Mouse (Mus musculus) heart, postnatal 36 days (tissue): ENCODE measurements at regions not wholly inside any gene's neighbourhood (a gene's known extent, or its start where the extent isn't known, plus 50 kb on each side); places are given as distances from the start of the nearest gene placed in this dataset.
A peak's percentile ranks its signal among the peaks of the same experiment; 100 is the strongest.

Source experiments
- DNase-seq, 2 experiments: peaks; one replicate each; pipeline ENCODE4 v3.0.0; 2021 to 2022
- intact Hi-C: fragments of 180-260 bp; cut with DNase I; formaldehyde crosslinking; loops from one replicate; pipeline ENCODE4 v1.15.1; 2025

DNA sequence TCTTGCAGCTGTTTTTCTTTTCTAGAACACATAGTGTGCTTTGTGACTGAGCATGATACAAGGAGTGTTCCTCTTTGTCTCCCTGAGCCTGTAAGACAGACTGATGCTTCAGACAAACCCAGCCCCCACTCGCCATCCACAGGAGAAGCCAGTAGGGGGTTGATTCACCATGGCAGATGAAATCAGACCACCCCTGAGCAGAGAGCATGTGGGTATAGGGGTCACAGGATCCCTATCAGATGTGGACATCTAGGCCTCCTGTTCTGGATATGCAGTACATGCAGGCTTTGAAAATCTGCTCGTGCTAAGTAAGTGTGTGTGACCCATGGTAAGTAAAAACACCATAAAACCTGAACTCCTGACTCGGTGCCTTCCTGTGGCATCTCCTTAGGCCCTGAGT, 153.0 kb downstream of the Chic2 start:
- no peak for DNase-seq
- intact Hi-C loops, result no loop called here

- DNase-seq, result peak in 1 of 2 experiments; percentile 21
- intact Hi-C loops, result no loop called here
Measured at GRCm38 (mm10) chr5:74888934-74889333, 155.6 kb downstream of the Chic2 start.

DNA sequence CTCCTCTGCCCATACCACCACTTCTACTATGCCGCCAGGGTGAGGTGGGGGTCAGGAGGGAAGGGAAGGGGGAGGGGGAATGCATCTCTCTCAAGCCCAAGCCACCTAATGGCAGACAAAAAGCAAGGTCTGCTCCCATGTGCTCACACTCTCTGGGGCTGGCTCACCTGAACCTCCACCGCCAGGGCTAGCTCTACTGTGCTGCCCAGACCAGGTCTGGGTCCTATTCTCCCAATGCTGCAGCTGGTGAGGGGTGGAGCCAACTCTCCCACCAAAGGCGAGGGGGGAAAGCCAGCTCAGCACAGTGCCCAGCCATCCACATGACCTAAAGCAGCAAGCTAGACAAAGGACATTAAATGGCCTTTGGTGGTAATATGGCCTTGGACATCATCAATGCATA, 158.6 kb downstream of the Chic2 start:
- DNase-seq, result no peak
- intact Hi-C loops, result no loop called here

GRCm38 (mm10) chr5:74882563-74882962, 162.0 kb downstream of the Chic2 start:
- intact Hi-C loops, result no loop called here
- DNase-seq, result no peak

- no peak for DNase-seq
- intact Hi-C loops, result no loop called here
Measured at GRCm38 (mm10) chr5:74880669-74881226, 163.8 kb downstream of the Chic2 start.

GRCm38 (mm10) chr5:74880048-74880437, 164.5 kb downstream of the Chic2 start:
- intact Hi-C loops, result no loop called here
- DNase-seq, result no peak

- intact Hi-C loops, result no loop called here
- DNase-seq, result no peak
Measured at GRCm38 (mm10) chr5:74879098-74880047, 165.2 kb downstream of the Chic2 start.

GRCm38 (mm10) chr5:74877595-74877994, 167.0 kb downstream of the Chic2 start:
- intact Hi-C loops, result no loop called here
- no peak for DNase-seq

GRCm38 (mm10) chr5:74877185-74877584, 167.4 kb downstream of the Chic2 start:
- intact Hi-C loops, result no loop called here

GRCm38 (mm10) chr5:74874691-74875090, 169.9 kb downstream of the Chic2 start:
- intact Hi-C loops, result no loop called here
- DNase-seq, result peak in 1 of 2 experiments; percentile 12

More at GRCm38 (mm10) chr5:74877185-74877584, 167.4 kb downstream of the Chic2 start:
- DNase-seq, result no peak

DNA sequence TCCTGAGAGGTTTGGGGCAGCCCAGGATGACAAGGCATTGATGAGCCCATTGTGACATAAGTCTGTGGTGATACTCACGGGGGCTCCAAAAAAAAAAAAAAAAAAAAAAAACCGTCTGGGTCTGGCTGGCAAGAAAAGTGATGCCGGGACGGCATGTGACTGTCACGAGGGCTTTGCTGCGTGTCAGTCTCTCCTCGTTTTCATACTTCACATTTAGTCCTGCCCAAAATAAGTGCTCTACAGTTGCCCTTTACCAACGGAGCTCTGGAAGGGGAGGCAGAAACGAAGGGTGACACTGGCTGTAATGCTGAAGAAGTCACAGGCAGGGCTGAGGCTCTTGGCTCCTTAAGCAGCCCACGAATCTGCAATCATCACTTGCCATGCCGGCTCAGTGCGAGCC, 167.9 kb upstream of the Lnx1 start:
- no peak for DNase-seq
- intact Hi-C loops, result no loop called here

DNA sequence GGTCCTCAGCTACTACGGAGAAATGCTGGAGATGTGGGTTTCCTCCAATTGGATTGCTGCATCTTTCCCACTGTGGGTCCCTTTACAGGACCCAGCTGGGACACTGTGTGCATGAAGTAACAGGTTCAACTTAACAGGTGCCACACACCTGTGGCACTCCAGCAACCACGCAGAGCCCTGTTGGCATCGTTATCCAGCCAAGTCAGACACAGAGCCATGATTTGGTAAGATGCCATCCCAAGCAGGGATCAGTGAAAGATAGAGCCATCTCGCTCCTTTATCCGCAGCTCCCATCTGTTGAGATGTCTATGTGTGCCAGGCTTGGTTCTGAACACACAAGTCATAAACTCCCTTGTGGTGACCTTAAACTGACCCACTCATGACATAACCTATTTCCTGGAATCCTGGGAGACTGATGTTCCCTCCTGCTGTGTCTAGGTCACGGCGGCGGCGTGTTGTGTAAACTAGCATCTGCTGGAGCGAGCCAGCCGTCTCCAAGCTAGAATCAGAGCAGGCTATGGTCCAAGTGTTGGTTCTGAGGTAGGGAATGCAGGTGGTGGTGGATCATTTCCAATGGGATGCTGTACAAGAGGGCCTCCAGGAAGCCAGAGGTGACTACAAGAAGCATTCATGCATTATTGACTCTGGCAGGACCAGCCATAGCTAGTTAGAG, 164.5 kb upstream of the Lnx1 start:
- DNase-seq, result no peak
- intact Hi-C loops, result no loop called here

DNA sequence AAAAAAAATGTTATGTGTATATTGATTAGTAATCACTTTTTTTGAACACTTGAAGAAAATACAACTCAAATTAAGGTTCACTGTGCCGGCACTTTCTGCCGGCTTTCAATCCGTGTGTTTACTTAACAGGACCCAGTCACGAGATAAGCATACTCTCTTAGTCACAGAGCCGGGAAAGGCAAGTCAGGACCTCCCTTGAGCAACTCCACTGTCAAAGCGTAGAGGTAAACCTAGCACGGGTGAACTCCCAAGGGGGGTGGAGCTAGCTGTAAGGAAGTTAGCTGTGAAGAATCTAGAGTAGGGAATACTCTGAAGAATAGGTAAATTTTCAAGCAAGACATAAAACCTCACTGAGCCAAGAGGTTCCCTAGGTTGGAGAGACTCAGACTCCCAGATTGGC, 164.0 kb upstream of the Lnx1 start:
- no peak for DNase-seq
- intact Hi-C loops, result no loop called here

DNA sequence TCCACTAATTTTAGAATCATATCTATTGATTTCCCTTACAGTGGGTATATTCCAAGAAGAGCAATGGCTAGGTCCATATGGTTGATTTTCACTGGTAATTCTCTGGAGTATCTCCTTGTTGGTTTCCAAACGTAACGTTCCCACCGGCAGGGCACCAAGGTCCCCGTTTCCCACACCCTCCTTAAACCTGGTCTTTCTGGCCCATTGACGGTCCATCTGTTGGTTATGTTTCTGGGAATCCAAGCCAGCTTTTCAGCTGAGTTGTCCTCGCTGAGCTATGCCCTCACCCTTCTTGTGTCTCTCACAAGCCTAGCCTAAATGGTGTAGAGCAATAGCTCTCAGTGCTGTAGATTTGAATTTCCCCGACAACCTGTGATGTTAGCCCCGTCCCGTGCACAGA, 162.7 kb upstream of the Lnx1 start:
- intact Hi-C loops, result no loop called here
- DNase-seq, result no peak

- intact Hi-C loops, result no loop called here
- DNase-seq, result peak in 1 of 2 experiments; percentile 19
Measured at GRCm38 (mm10) chr5:74864540-74865157, 161.9 kb upstream of the Lnx1 start.

- intact Hi-C loops, result no loop called here
Measured at GRCm38 (mm10) chr5:74861297-74861696, 158.6 kb upstream of the Lnx1 start.

GRCm38 (mm10) chr5:74857861-74858260, 155.1 kb upstream of the Lnx1 start:
- no peak for DNase-seq

More at GRCm38 (mm10) chr5:74861297-74861696, 158.6 kb upstream of the Lnx1 start:
- no peak for DNase-seq

DNA sequence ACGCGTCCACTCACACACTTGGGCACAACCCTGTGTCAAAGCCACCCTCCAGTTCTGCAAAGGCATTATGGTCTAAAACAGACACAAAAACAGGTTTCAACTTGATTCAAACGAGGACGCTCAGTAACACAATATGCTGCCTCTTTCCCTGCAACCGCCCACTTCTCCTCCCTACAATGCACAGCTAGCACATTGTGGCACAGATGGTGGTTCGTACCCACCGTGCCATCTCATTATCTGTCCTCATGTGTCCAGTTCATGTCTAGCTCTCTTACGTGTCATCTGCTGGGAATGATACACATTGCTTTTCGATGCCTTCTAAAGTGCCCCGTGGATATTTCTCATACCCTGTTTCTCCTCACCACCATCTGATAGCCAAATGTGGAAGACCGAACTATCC, 154.4 kb upstream of the Lnx1 start:
- intact Hi-C loops, result no loop called here
- DNase-seq, result no peak

More at GRCm38 (mm10) chr5:74857861-74858260, 155.1 kb upstream of the Lnx1 start:
- intact Hi-C loops, result no loop called here

- intact Hi-C loops, result no loop called here
- no peak for DNase-seq
Measured at GRCm38 (mm10) chr5:74847824-74848223, 145.1 kb upstream of the Lnx1 start.

DNA sequence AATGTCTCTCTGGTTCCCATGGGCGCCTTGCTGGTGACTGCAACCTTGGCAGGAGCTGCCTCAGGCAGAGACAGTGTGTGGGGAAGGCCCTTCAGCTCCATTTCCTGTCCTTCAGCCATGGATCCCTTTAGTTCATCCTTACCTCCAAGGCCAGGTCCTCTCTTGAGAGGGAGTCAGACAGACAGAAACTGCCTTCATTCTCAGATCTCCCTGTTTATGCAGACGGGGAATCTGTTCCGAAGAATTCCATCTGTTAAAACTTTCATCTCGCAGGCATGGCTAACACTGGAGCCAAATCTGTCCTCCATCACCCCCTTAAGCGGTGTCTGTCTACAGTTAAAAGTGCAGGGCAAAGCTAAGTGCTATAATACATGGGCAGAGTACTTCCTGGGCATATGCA, 144.0 kb upstream of the Lnx1 start:
- intact Hi-C loops, result no loop called here
- DNase-seq, result no peak

DNA sequence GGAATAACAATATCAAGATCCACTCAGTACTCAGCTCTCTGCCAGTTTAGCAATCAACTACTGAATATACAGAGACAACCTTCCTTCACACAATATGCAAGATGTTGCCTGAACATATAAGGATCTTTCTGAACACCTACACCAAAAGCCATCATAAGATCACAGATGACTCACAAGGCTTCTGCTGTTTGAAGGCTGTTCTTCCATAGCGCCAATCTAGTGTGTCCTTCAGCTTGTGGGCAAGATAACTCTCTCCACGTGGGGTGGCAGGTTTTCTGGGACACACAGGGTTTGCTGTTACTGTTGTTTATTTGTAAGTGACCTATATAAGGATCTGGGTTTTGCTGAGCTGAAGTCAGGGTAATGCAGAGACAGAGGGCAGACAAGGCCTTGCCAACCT, 131.7 kb upstream of the Lnx1 start:
- intact Hi-C loops, result no loop called here
- DNase-seq, result no peak
